Mouse (Mus musculus) testis, adult 2 months (tissue): ENCODE measurements around the gene Cpeb1.

ENCODE experiments used
- CTCF ChIP-seq: fragments of 200-500 bp; IDR thresholded peaks from 2 replicates; pipeline ENCODE4 v1.5.1; 2012; ENCODE audit warnings: low read depth, mild to moderate bottlenecking, inconsistent platforms, low read length, moderate library complexity; ENCODE audit not compliant: control insufficient read depth, insufficient read depth, insufficient replicate concordance
- POLR2A ChIP-seq: fragments of 200-500 bp; IDR thresholded peaks from 2 replicates; pipeline ENCODE4 v1.6.1; 2012; ENCODE audit warnings: low read depth, mild to moderate bottlenecking, inconsistent platforms, low read length, moderate library complexity; ENCODE audit not compliant: control insufficient read depth

DNA sequence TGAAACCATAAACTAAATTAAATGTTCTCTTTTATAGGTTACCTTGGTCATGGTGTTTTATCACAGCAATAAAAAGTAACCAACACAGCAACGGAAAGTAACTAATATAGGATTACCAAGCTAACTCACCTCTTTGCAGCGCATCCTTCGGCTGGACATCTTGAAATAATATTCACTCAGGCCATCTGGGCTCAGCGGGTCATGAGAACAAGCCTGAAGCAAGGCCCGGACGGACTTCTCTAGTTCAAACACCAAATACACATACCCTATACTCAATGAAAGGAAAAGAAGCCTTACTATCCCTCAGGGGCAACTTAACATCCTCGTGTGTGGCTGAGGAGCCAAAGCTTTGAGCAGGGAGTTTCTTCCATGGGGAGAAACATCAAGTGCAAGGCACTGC is 99.5 kb downstream of the Cpeb1 start:
- TF ChIP-seq POLR2A (no peak), CTCF (no peak)
